Mouse (Mus musculus) left cerebral cortex, adult 18-20 months (tissue): ENCODE measurements around the gene Snai3. TPM values are rescaled to one million over a fixed set of nuclear protein-coding genes. Genes with fewer than 3 reads are reported as not detected.

Experiments used
- DNase-seq, 2 experiments: peaks; one replicate each; pipeline ENCODE4 v3.0.0; 2021 to 2022; ENCODE audit warnings: low spot score in 2 of 2, mixed read lengths in 1 of 2
- microRNA-seq, 2 experiments: library from miRNA; unstranded; fragments of <30 nt; microRNA quantifications; one replicate each; pipeline ENCODE4 v1.2.0; 2021
- total RNA-seq, 2 experiments: library from RNA; stranded (reverse); gene quantifications; 2 replicates each; pipeline ENCODE4 v1.2.3; 2021

Snai3 gene
- total RNA-seq, 2 experiments from 2014 or later: 0.51 to 0.61 TPM

- no peak for DNase-seq
Observed at GRCm38 (mm10) chr8:122432443-122433268, 27.9 kb downstream of the Snai3 start, which contains the start of gene Cyba. TSS of gene Cyba (minus strand) at chr8:122432930.

DNA sequence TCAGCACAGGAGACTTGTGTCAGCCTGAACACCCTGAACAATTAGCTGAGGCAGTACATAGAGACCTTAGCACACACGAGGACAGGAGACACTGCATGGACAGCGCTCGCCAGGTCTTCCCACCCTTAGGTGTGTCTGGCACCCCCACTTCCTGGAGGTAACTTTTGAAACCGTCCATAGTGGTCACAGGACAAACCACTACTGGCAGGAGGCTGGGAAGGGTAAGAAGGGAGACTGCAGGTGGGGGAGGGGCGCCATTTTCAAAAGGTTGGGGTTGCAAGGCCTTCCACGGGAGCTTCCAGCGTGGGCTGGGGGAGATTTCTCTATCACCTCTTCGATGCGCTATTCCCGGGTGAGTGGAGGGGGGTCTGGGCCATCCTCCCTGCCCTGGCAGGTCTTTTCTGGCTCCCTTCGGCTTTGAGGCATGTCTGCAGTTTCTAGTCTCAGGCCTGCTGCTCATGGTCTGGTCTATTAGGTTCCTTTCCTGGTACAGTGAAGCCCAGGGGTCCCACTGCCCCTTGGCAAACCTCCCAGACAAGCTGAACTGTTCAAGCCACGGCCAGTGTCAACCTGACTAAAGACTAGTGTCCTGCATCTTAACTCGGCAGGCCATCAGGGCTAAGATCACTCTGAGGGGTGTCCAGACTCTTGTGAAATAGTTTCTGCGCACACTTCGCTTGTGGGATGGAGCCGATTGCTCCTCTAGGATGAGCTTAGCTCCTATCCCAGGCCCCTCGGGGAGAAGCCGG, 28.7 kb downstream of the Snai3 start:
- no peak for DNase-seq

DNA sequence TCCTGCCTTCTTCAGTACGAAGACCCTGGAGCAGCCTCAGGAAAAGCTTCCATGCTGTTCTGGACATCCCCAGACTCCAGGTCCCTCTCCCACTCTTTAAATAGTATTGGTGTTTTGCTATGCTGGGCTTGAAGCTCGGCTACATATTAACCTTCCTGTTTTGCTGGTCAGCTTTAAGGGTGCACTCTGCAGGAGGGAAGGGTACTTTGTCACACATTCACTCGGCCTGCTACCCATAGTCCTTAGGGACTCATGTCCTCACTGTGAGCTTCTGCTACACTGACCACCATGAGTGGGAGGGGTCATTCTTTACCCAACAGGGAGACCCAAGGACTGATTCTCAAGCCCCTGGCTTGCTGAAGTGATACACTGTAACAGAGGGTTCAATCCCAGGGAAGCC, 29.9 kb downstream of the Snai3 start:
- DNase-seq: no peak

DNA sequence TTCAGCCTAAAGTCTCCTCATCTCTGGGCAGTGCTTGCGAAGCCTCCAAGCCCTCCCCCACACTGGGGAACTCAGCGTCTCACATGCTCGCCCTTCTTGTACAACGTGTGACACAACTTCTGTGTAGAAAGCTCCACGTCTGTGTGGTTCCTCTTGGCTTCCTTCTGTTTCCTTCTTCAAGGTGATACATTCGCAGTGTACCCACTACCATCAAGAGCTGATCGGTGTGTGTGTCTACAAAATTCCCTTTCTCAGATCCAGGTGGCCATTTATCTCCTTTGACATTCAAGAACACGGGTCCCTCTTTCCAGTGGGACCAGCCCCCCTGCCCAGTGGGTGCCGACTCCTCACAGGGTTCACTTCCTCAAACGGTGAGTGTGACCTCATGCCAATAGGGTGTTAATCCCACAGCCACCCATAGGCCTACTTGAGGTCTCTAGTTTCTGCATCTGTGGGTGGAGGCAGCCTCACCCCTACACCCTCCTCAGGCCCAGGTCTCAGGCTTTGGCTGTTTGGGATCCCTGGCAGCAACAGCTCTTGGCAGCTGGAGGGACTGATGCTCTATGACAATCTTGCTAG, 30.4 kb downstream of the Snai3 start:
- no peak for DNase-seq

- no peak for DNase-seq
Observed at GRCm38 (mm10) chr8:122428163-122428562, 32.4 kb downstream of the Snai3 start.

GRCm38 (mm10) chr8:122427607-122428006, 32.9 kb downstream of the Snai3 start:
- DNase-seq: no peak

- no peak for DNase-seq
Observed at GRCm38 (mm10) chr8:122426145-122426544, 34.4 kb downstream of the Snai3 start.

- no peak for DNase-seq
Observed at GRCm38 (mm10) chr8:122423659-122424058, 36.9 kb downstream of the Snai3 start.

DNA sequence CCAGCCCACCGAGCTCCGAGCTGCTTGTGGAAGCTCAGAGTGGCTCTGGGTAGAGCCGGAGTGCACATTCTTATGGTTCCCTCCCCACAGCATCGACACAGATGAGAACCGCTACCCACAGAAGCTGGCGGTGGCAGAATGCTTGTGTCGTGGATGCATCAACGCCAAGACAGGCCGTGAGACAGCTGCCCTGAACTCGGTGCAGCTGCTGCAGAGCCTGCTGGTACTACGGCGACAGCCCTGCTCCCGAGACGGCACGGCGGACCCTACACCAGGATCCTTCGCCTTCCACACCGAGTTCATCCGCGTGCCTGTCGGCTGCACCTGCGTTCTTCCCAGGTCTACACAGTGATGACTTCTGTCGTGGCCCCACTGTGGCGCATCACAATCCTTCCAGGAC, 37.3 kb downstream of the Snai3 start:
- DNase-seq: no peak

- DNase-seq: no peak
Observed at GRCm38 (mm10) chr8:122421376-122422070, 39.0 kb downstream of the Snai3 start, which contains the start of gene Il17c. TSS of gene Il17c (plus strand) at chr8:122422020.

DNA sequence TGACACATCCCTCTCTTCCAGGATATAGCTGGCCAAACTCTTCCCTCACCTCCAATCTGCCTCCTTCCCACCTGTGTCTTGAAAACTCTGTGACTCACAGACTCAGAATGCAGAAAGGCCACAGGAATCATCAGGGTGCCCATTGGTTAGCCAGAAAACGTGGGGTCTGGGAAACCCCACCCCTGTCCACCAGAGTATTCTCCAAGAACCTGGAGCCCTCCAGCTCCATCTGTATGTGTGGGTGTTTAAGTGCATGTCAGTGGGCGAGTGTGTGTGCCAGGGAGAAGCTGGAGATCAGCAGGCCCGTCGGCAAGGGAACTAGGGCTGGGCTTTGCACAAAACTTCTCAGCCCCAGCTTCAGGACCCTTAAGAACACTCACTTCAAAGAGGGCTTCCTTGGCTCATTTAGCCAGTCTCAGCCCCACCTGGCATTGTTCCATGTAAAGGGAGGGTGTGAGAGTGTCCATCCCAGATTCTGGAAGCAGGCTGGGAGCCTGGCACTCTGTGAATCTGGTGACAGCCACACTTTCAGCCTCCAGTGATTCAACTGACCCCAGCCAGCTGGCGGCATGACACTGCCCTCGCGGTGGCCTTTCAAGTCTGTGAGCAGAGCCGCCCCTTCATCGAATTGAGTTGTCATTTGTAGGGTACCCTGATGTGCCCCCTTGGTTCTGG, 40.5 kb downstream of the Snai3 start:
- peak; percentile 49 to 73 for DNase-seq

DNA sequence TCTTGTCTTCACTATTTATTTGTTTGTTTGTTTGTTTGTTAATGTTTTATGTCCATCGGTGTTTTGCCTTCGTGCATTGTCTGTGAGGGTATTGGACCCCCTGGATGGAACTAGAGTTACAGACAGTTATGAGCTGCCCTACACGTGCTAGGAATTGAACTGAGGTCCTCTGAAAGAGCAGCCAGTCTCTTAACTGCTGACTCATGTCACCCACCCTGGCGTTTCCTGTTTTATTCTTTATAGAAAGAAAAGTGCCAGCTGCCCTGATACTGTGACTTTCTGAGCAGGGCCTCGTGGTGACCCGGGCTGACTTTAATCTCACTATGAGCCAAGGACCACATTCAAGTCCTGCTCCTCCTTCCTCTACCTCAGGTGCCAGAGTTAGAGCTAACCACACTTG, 45.0 kb downstream of the Snai3 start:
- DNase-seq: no peak

DNA sequence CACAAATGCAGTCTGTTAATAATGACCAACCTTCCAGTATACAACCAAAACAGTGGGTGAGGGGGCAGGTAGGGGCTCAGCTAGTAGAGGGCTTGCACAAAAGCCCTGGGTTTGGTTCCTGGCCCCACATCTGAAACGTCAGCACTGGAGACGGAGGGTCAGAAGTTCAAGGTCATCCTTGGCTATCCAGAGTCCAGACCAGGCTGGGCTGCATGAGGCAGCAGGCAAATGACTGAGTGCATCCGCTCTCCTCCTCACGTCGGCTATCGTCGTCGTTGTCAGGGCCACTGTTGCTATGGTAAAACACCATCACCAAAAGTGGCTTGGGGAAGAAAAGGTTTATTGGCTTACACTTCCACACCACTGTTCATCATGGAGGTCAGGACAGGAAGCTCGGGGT, 46.2 kb downstream of the Snai3 start:
- DNase-seq: no peak

GRCm38 (mm10) chr8:122407678-122408077, 52.9 kb downstream of the Snai3 start:
- DNase-seq: no peak

DNA sequence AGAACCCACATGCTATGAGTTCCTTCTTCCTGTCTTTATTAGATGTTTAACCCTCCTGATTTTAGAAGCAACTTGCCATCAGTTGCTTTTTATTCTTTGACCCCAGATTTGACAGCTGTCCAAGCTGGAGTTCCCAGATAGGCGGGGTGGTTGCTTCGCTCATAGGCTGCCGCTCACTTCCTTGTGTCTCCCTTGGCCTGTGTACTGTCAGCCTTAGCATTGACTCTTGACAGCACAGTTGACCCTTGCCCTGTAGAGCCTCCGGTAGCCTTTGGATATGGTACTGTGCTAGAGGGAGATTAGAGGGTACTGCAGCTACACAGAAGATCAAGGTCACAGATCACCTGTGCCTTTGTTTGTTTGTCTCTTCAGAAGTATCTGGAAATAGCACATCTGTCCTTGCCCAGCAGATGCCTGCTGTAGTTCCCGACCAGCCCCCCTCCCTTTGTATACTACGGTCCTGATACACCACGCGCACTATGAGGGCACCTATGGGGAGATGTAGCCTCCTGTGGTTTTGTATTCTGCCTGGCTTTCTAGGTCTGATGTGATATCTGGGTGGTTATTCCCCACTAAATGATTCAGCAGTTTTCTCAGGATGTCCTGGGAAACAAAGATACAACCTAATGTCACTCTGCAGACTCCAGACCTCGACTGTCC, 55.3 kb downstream of the Snai3 start:
- DNase-seq: no peak

Small RNAs within 50 kb of the gene (microRNA-seq; reads per million reads assigned to microRNA genes)
- gene Gm24366: 0 reads per million in 2 experiments

Other genes starting within 250 kb of the Snai3 start
- 10 to 100 TPM; 35.6 to 37.5 TPM for gene Zfpm1, start 178.6 kb downstream of the Snai3 start, total RNA-seq
- gene Trhr2, start 100.0 kb downstream of the Snai3 start, total RNA-seq: 1 to 10 TPM; 8.0 to 8.5 TPM
- gene Zc3h18, start 84.1 kb downstream of the Snai3 start, total RNA-seq: 10 to 100 TPM; 41.2 to 42.4 TPM
- not detected for gene Il17c, start 38.7 kb downstream of the Snai3 start, total RNA-seq
- 1 to 10 TPM; 7.9 to 8.7 TPM for gene Cyba, start 27.8 kb downstream of the Snai3 start, total RNA-seq
- 10 to 100 TPM; 25.3 to 27.4 TPM for gene Mvd, start 17.3 kb downstream of the Snai3 start, total RNA-seq
- 10 to 100 TPM; 37.7 to 50.0 TPM for gene Rnf166, start 15.3 kb upstream of the Snai3 start, total RNA-seq
- gene Ctu2, start 15.4 kb upstream of the Snai3 start, total RNA-seq: 10 to 100 TPM; 25.4 to 28.7 TPM
- 1 to 10 TPM; 5.2 to 5.5 TPM for gene Piezo1, start 90.6 kb upstream of the Snai3 start, total RNA-seq
- 1 to 10 TPM; 2.9 to 3.9 TPM for gene Cdt1, start 107.3 kb upstream of the Snai3 start, total RNA-seq
- 10 to 100 TPM; 48.4 to 52.0 TPM for gene Aprt, start 116.2 kb upstream of the Snai3 start, total RNA-seq
- gene Galns, start 150.7 kb upstream of the Snai3 start, total RNA-seq: 1 to 10 TPM; 8.1 to 8.3 TPM
- 10 to 100 TPM; 79.6 to 86.0 TPM for gene Trappc2l, start 150.9 kb upstream of the Snai3 start, total RNA-seq
- gene Pabpn1l, start 162.0 kb upstream of the Snai3 start, total RNA-seq: not detected
- gene Cbfa2t3, start 238.4 kb upstream of the Snai3 start, total RNA-seq: 10 to 100 TPM; 34.3 to 46.0 TPM